Mouse (Mus musculus): ENCODE results near the gene Bag5.

DNA sequence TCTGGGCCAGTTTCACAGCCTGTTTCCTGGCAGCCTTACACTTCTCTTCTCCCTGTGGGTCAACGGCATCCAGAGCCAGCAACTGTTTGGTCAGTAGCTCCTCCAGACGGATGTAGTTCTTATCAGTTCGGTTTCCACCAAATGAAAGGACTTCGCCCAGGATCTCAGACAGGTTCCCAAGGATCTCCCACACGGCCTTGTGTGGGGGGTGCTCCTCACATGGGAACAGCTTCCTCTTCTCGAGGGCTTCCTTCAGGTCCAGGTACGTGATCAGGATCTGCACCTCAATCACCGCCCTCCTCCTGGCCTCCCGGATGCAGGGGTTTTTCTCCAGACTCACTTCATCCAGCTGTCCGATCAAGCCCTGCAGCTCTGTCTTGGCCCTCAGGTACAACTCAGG, 3.0 kb downstream of the Bag5 start:
- no peak for TF ChIP-seq CTCF (IDR thresholded peaks at IDR 0.05; ENCODE audit: low read depth)
- TF ChIP-seq EP300 (IDR thresholded peaks at IDR 0.05; ENCODE audit: low read depth), result no peak

Data from liver, embryonic 14.5 days (tissue).